Mouse (Mus musculus): ENCODE measurements around the gene Adgrl4. TPM values are rescaled to one million over a fixed set of nuclear protein-coding genes. Genes with fewer than 3 reads are reported as not detected.

Gene Adgrl4
- polyA plus RNA-seq (2015; fragmentation: Nextera tagmentation; extraction: Ambion mirVana): 2.3 and 4.2 TPM in 2 replicates

- 4% methylated on average over 17 of the region's 17 CpGs for WGBS
- Histone ChIP-seq H3K36me3 (ENCODE audit: control insufficient read depth, insufficient read depth, low read length) (no peaks in the 10 kb centered on the region), H3K9me3 (ENCODE audit: control insufficient read depth, low read length) (no peaks in the 10 kb centered on the region), H3K4me2 (replicated peaks; ENCODE audit: low read depth) (peak within 1 kb of the TSS; percentile 44), H3K4me3 (ENCODE audit: low read depth, low read length) (peak within 1 kb of the TSS; percentile 23), H3K27ac (replicated peaks) (peak within 1 kb of the TSS; percentile 56; the same call in 1 of the 2 replicates), H3K4me1 (replicated peaks; ENCODE audit: control insufficient read depth, insufficient read depth) (no peaks in the 10 kb centered on the region), H3K27me3 (ENCODE audit: control insufficient read depth, insufficient read depth, low read length) (no peaks in the 10 kb centered on the region), H3K9ac (ENCODE audit: low read length) (no peak within 1 kb of the TSS)
- TF ChIP-seq EP300 (optimal IDR thresholded peaks at IDR 0.05) (no peak), CTCF (IDR thresholded peaks at IDR 0.05; ENCODE audit: low read depth) (0 out of 2 replicates have a peak, but pooled peaks have one; percentile 8)
- DNase-seq (ENCODE audit: low spot score): peak; percentile 14
- ATAC-seq (ENCODE audit: low FRiP score, low TSS enrichment): peak; percentile 71
Observed at GRCm38 (mm10) chr3:151437693-151438092, at the start of gene Adgrl4. TSS of gene Adgrl4 (plus strand) at chr3:151437887.

DNA sequence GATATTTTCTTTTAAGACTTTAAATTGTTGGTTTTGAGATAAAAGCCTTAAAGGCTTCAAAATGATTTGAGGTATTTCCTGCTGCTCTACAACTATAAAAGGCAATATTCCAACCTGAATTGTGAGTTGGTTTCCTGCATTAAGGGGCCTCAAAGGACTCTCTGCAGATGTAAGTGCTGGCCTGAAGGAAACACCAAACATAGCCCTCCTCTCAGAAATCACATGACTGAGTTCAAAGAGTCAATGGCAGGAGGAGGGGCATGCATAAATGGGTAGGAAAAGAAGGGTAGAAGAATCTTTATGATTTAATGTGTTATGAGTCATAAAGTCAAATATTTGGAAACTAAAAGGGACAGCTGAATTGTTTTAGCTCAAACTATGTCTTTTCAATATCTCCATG lies 46.8 kb upstream of the Adgrl4 start:
- Histone ChIP-seq H3K4me2 (replicated peaks; ENCODE audit: low read depth) (no peak overlapping the region), H3K27ac (replicated peaks) (no peak overlapping the region), H3K4me1 (replicated peaks; ENCODE audit: control insufficient read depth, insufficient read depth) (no peaks in the 10 kb centered on the region), H3K36me3 (ENCODE audit: control insufficient read depth, insufficient read depth, low read length) (no peaks in the 10 kb centered on the region), H3K9me3 (ENCODE audit: control insufficient read depth, low read length) (no peaks in the 10 kb centered on the region), H3K27me3 (ENCODE audit: control insufficient read depth, insufficient read depth, low read length) (no peaks in the 10 kb centered on the region), H3K4me3 (ENCODE audit: low read depth, low read length) (no peak overlapping the region), H3K9ac (ENCODE audit: low read length) (no peak overlapping the region)
- no peak for TF ChIP-seq EP300 (optimal IDR thresholded peaks at IDR 0.05)
- no peak for TF ChIP-seq CTCF (IDR thresholded peaks at IDR 0.05; ENCODE audit: low read depth)
- DNase-seq (ENCODE audit: low spot score) (no peak), ATAC-seq (ENCODE audit: low FRiP score, low TSS enrichment) (no peak)

GRCm38 (mm10) chr3:151392891-151393290 lies 44.8 kb upstream of the Adgrl4 start:
- Histone ChIP-seq H3K9me3 (ENCODE audit: control insufficient read depth, low read length) (no peaks in the 10 kb centered on the region), H3K27me3 (ENCODE audit: control insufficient read depth, insufficient read depth, low read length) (no peaks in the 10 kb centered on the region), H3K4me3 (ENCODE audit: low read depth, low read length) (no peak overlapping the region), H3K4me1 (replicated peaks; ENCODE audit: control insufficient read depth, insufficient read depth) (no peaks in the 10 kb centered on the region), H3K36me3 (ENCODE audit: control insufficient read depth, insufficient read depth, low read length) (no peaks in the 10 kb centered on the region), H3K27ac (replicated peaks) (no peak overlapping the region), H3K4me2 (replicated peaks; ENCODE audit: low read depth) (no peak overlapping the region), H3K9ac (ENCODE audit: low read length) (no peak overlapping the region)
- 86% methylated on average over 4 of the region's 4 CpGs for WGBS
- ATAC-seq (ENCODE audit: low FRiP score, low TSS enrichment) (no peak), DNase-seq (ENCODE audit: low spot score) (no peak)
- TF ChIP-seq CTCF (IDR thresholded peaks at IDR 0.05; ENCODE audit: low read depth) (no peak), EP300 (optimal IDR thresholded peaks at IDR 0.05) (no peak)

- Histone ChIP-seq H3K27ac (replicated peaks) (no peak overlapping the region), H3K36me3 (ENCODE audit: control insufficient read depth, insufficient read depth, low read length) (no peaks in the 10 kb centered on the region), H3K27me3 (ENCODE audit: control insufficient read depth, insufficient read depth, low read length) (no peaks in the 10 kb centered on the region), H3K9me3 (ENCODE audit: control insufficient read depth, low read length) (no peaks in the 10 kb centered on the region), H3K4me2 (replicated peaks; ENCODE audit: low read depth) (no peak overlapping the region), H3K4me3 (ENCODE audit: low read depth, low read length) (no peak overlapping the region), H3K9ac (ENCODE audit: low read length) (no peak overlapping the region), H3K4me1 (replicated peaks; ENCODE audit: control insufficient read depth, insufficient read depth) (no peaks in the 10 kb centered on the region)
- DNase-seq (ENCODE audit: low spot score) (no peak), ATAC-seq (ENCODE audit: low FRiP score, low TSS enrichment) (no peak)
- no peak for TF ChIP-seq CTCF (IDR thresholded peaks at IDR 0.05; ENCODE audit: low read depth)
- WGBS: 85% methylated on average over 1 of the region's 1 CpGs
Observed at GRCm38 (mm10) chr3:151393330-151393729, 44.4 kb upstream of the Adgrl4 start.

- Histone ChIP-seq H3K27ac (replicated peaks) (no peak overlapping the region), H3K36me3 (ENCODE audit: control insufficient read depth, insufficient read depth, low read length) (no peaks in the 10 kb centered on the region), H3K9ac (ENCODE audit: low read length) (no peak overlapping the region), H3K4me1 (replicated peaks; ENCODE audit: control insufficient read depth, insufficient read depth) (no peaks in the 10 kb centered on the region), H3K4me3 (ENCODE audit: low read depth, low read length) (no peak overlapping the region), H3K9me3 (ENCODE audit: control insufficient read depth, low read length) (no peaks in the 10 kb centered on the region), H3K4me2 (replicated peaks; ENCODE audit: low read depth) (no peak overlapping the region), H3K27me3 (ENCODE audit: control insufficient read depth, insufficient read depth, low read length) (no peaks in the 10 kb centered on the region)
- 81% methylated on average over 1 of the region's 1 CpGs for WGBS
- TF ChIP-seq EP300 (optimal IDR thresholded peaks at IDR 0.05) (no peak), CTCF (IDR thresholded peaks at IDR 0.05; ENCODE audit: low read depth) (no peak)
- ATAC-seq (ENCODE audit: low FRiP score, low TSS enrichment) (no peak), DNase-seq (ENCODE audit: low spot score) (no peak)
Observed at GRCm38 (mm10) chr3:151399270-151399669, 38.4 kb upstream of the Adgrl4 start.

DNA sequence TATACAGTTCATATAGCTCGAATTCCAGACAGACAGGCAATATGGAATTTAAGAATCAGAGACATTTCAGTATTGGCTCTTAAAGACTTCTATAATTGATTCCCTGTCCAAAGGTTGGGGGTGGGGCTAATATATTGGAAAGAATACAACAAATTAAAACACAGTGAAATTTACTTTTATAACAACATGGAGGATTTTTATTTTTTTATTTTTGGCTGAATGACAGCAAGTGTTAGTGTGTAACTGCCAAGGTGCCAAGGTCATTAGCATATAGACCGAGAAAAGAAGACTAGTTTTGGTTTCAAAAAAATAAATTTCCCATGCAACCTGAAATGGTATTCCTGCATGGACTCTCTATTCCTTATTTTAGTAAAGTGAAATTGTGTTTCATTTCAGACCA lies 26.7 kb upstream of the Adgrl4 start:
- Histone ChIP-seq H3K9ac (ENCODE audit: low read length) (no peak overlapping the region), H3K36me3 (ENCODE audit: control insufficient read depth, insufficient read depth, low read length) (no peaks in the 10 kb centered on the region), H3K4me1 (replicated peaks; ENCODE audit: control insufficient read depth, insufficient read depth) (no peaks in the 10 kb centered on the region), H3K4me2 (replicated peaks; ENCODE audit: low read depth) (no peak overlapping the region), H3K9me3 (ENCODE audit: control insufficient read depth, low read length) (no peaks in the 10 kb centered on the region), H3K27me3 (ENCODE audit: control insufficient read depth, insufficient read depth, low read length) (no peaks in the 10 kb centered on the region), H3K27ac (replicated peaks) (no peak overlapping the region), H3K4me3 (ENCODE audit: low read depth, low read length) (no peak overlapping the region)
- no peak for TF ChIP-seq EP300 (optimal IDR thresholded peaks at IDR 0.05)
- no peak for TF ChIP-seq CTCF (IDR thresholded peaks at IDR 0.05; ENCODE audit: low read depth)
- no peak for DNase-seq (ENCODE audit: low spot score)
- WGBS: 77% methylated on average over 2 of the region's 2 CpGs
- ATAC-seq (ENCODE audit: low FRiP score, low TSS enrichment): no peak
